Mouse (Mus musculus) erythroblast, embryonic 14.5 days (primary cell): ENCODE measurements around the gene Mrpl22.

ENCODE experiments used
- GATA1 ChIP-seq: IDR thresholded peaks from 2 replicates; pipeline ENCODE4 v1.6.1; 2012; ENCODE audit warnings: low read length, inconsistent platforms, mixed read lengths
- TAL1 ChIP-seq: IDR thresholded peaks from 3 replicates; pipeline ENCODE4 v1.6.1; 2012; ENCODE audit warnings: low read length, inconsistent platforms, mixed read lengths

- TF ChIP-seq TAL1 (no peak), GATA1 (no peak)
Measured at GRCm38 (mm10) chr11:58169666-58170065, 1.8 kb upstream of the Mrpl22 start.
